Mouse (Mus musculus) layer of hippocampus, adult 18-20 months (tissue): ENCODE measurements at regions not wholly inside any gene's neighbourhood (a gene's known extent, or its start where the extent isn't known, plus 50 kb on each side); places are given as distances from the start of the nearest gene placed in this dataset.
"Not testable (repeated sequence)": the region's sequence is repeated elsewhere in the genome, so short reads cannot be mapped to it uniquely, and the experiment has no call there.

Source experiments
- DNase-seq, 2 experiments: peaks; one replicate each; pipeline ENCODE4 v3.0.0; 2022; ENCODE audit warnings: low spot score in 2 of 2

DNA sequence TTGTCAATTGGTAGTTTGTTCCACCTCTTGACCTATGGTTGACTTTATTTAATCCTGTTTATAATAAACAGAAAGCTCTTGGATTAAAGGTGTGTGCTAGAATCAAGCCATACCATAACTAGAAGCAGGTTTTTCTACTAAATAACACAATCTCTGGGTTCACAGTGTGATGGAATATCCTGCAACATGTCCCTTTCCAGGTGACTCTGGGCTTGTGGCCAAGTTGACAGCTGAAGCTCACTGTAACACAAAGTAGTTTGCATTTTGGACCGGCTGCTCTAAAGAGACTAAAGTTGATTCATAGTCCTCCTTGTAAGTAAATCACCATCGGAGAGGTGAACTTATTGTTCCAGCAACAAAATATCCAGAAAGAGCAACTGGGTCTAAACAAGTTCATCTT, 149.3 kb upstream of the Kctd3 start:
- DNase-seq, result peak in 1 of 2 experiments; percentile 56

- no peak for DNase-seq
Measured at GRCm38 (mm10) chr1:189154376-189154775, 146.7 kb upstream of the Kctd3 start.

DNA sequence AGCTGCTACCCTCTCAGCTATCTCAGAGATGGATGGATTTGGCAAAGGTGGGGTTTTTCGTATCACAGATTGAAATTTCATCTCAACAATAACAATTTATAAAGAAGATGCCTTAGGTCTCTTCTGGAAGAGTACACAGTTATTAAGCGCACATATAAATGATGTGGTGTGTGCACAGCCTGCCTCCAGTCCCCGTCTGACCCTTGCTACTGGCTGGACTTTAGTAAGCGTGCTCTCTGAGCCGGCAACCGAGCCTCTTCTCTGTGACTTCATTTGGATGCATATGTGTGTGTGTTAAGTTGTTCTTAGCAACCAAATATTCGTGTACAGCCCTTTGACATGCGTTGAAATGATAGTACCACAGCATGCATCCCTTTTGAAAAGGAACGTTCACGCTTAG, 145.5 kb upstream of the Kctd3 start:
- DNase-seq, result no peak

GRCm38 (mm10) chr1:189142982-189143451, 135.4 kb upstream of the Kctd3 start:
- no peak for DNase-seq

DNA sequence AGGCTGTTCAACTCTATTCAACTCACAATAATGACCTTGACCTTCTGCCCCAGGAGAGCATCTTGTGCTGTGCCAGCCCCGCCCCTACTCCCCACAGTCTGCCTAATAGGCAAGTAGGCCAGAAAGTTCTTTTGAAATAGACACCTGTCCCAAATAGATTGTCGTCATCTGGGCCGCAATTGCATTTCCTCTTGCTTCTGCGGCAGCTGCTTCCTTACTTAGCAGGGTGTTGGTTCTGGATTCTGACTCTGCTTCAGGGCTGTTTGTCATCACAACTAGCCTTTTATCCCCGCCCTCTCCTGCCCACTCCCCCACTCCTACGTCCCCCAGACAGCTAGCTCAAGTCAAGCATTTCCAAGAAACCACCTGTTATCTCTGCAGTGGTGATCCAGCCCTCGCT, 134.9 kb upstream of the Kctd3 start:
- no peak for DNase-seq

GRCm38 (mm10) chr1:189141694-189142093, 134.1 kb upstream of the Kctd3 start:
- no peak for DNase-seq

DNA sequence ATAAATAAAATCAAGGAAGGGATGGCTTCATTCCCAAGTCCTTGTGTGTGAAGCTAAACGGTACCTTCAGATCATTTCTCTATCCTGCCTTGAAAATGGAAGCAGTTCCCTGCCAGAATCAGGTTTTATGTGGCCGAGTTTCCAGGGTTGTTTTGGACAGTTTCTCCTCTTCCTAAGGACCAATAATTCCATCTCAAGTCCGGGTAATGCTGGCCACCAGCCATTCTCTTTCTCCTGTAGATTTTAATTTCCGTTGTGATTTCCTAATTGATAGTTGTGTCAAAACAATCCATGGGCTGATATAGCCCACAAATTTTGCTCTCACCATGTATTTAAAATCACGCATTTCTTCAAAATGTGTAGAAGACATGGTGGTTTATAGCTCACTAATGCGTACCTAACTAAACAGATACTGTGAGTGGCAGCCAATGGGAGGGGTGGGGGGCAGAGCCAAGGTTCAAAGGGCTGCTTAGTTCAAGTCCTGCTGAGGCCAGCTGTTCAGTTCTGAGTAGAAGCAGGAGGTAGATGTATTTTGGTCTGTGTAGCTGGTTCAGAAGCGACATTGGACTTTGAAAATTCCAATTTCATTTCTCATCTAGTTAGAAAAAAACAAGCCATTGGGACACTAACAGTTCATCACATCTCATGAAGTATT, 129.2 kb upstream of the Kctd3 start:
- DNase-seq, result no peak

- DNase-seq, result no peak
Measured at GRCm38 (mm10) chr1:189135826-189136225, 128.2 kb upstream of the Kctd3 start.

DNA sequence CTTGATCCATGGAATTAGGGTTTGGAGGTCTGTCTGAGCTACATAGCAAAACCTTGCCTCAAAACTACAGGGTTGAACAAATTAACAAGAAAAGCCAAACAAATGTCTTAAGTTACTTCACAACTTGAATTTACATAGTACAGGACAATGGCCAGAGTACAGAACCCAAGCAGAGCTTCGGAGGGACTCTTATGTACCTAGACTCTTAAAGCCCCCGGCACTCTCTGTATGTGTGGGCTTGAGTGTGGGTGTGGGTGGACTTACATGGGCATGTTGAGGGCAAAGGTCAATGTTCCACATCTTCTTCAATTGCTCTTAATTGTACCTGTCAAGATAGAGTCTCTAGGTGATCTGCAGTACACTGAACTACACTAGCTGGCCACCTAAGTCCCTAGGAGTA, 121.1 kb upstream of the Kctd3 start:
- no peak for DNase-seq

DNA sequence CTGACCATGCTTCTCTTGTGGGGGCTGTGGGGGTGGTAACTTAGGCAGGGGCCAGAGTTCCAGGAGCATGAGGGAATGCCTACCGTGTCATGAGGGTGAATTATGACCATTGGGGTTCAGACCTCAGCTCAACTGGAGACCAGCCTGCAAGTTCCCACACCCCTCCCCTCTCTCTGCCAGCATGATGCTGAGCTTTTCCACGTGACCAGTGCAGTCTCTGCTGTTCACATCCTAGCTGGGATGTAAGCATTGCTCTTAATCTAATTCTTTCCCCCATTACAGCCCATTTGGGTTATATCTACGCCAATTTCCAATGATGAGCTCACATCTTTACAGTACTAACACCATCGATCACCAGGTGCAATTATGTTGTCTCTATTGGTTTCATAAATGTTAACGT, 120.6 kb upstream of the Kctd3 start:
- not testable (repeated sequence) for DNase-seq

GRCm38 (mm10) chr1:189127367-189127766, 119.7 kb upstream of the Kctd3 start:
- DNase-seq, result no peak

GRCm38 (mm10) chr1:189119941-189120735, 112.5 kb upstream of the Kctd3 start:
- peak in 1 of 2 experiments; percentile 59 for DNase-seq

DNA sequence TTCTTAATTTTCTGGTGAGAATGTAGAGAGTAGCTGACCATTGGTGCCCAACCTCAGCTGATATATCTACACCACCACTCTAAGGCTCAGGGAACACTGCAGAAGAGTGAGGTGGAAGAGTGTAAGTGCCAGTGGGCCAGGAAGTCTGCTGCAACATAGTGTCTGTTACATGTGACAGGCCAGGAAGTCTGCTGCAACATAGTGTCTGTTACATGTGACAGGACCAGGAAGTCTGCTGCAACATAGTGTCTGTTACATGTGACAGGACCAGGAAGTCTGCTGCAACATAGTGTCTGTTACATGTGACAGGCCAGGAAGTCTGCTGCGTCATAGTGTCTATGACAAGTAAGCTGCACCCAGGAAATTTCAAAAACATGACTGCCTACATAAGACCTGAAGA, 111.4 kb upstream of the Kctd3 start:
- not testable (repeated sequence) for DNase-seq

GRCm38 (mm10) chr1:189118582-189118981, 110.9 kb upstream of the Kctd3 start:
- no peak for DNase-seq

DNA sequence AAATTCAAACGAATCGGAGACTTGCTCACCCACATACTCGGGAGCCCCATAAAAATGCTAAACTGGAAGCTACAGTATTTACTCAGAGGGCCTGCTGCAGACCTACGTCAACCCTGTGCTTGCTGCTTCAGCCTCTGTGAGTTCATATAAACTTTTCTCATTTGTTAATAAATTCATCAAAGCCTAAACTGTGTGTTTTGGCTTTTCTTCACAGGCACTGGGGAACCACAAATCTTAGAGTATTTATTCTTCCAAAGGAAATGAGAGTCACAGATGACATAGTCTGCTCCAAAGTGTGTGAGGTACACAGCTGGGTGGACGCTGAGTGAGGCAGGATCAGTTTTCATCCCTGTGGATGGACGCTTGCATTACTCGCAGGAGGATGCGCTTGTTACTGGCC, 108.3 kb upstream of the Kctd3 start:
- no peak for DNase-seq

- DNase-seq, result no peak
Measured at GRCm38 (mm10) chr1:189115279-189115678, 107.6 kb upstream of the Kctd3 start.

- DNase-seq, result no peak
Measured at GRCm38 (mm10) chr1:189108260-189109035, 100.8 kb upstream of the Kctd3 start.

GRCm38 (mm10) chr1:189107841-189108240, 100.2 kb upstream of the Kctd3 start:
- DNase-seq, result peak; percentile 32 to 56

DNA sequence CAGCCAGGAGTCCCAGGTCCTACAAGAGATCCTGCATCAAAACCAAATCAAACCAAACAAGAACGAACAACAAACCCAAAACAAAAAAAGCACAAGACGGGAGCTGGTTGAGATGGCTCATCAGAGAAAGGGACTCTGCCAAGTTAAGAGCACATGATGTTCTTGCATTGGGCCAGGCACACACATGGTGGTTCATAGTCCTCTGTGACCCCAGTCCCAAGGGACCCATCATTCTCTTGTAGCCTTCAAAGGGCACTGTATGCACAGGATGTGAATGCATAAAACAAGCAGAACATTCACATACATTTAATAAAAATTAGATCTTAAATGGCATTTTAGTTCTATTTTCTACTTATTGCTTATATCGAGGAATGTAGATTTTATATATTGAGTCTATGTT, 99.5 kb upstream of the Kctd3 start:
- DNase-seq, result no peak

DNA sequence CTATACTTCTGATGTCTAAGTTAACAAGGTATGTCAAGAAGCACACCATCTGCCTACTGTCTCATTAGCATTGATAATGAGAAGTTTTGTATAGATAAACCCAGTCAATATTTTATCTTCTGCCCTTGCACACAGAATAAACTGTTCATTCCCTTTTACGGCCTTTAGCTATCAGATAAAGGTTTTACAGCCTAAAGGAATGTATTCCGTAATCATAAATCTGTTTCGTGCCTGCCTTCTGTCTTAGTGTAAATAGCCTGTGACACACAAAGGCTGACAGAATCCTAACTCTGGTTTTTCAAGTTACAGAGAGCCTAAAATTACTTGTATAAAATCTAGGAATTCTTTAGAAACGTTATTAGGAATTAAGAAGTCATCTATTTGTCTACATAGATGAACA, 97.6 kb upstream of the Kctd3 start:
- DNase-seq, result no peak

DNA sequence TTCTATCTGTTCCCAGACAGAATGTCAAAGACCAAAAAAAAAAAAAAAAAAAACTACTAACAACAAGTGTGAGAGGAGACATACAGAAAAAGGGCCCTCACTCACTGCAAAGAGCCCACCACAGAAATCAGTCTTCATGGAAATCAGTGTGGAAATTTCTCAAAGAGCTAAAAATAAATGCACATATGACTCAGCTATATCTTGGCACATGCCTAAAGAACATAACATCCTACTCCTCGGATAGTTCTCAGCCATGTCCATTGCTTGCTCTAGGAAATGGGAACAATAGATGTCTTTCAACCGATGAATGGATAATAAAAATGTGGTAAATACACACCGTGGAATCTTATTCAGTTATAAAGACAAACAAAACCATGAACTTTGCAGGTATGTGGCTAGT, 95.1 kb upstream of the Kctd3 start:
- no peak for DNase-seq

DNA sequence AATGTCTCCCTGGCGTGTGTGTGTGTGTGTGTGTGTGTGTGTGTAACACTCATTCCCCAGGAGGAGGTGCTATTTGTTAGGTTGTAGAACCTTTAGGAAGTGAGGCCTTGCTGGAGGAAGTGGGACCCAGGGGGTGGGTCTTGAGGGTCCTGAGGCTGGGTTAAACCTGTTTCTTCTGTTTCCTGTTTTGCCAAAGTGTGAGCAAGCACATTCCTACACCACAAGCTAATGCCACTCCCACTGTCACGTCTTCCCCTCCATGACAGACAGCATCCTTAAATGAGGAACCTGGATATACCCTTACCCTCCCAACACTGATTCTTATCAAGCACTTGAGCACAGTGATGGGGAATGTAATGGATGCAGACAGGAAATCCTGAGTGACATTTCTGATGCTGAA, 91.5 kb upstream of the Kctd3 start:
- no peak for DNase-seq
